Mouse (Mus musculus): Measurements from ENCODE around the gene Drg1.
"Not testable (repeated sequence)": the region's sequence is repeated elsewhere in the genome, so short reads cannot be mapped to it uniquely, and the experiment has no call there.

Gene Drg1

DNA sequence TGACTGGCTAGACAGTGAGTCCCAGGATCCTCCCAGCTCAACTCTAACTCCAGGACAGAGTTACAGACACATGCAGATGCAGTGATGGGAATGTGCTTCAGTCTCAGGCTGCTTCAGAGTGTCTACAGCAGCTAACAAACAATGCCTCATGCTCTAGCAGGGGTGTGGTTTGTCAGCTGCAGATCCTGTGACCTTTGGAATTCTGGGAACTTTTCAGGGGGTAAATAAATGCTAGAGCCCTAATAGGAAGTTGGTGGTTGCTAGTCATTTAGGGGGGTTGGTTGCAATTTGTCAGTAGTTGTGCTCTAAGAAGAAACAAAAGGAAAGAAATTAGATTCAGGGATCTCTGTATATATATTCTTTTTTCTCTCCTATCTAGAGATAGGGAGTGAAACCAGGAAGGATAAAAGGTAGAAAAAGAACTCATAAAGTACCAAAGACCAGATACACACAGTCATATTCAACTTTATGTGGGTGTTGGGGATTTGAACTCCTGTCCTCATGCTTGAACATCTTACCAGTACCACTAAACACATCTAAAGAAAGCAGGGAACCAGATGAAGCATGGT is 125.2 kb downstream of the Drg1 start:
- in situ Hi-C loops (cut with MboI; ENCODE audit: low sequenced_read_pairs), result not testable (repeated sequence)

GRCm38 (mm10) chr11:3138323-3138722 is 127.9 kb downstream of the Drg1 start:
- in situ Hi-C loops (cut with MboI; ENCODE audit: low sequenced_read_pairs), result not testable (repeated sequence)

All from CH12F3 (cell line).